Mouse (Mus musculus) cerebellum, postnatal 25 days (tissue): ENCODE data around the gene Adra2b.

ENCODE experiments used
- DNase-seq, 2 experiments: peaks; one replicate each; pipeline ENCODE4 v3.0.0; 2021; ENCODE audit warnings: mixed read lengths in 2 of 2

Adra2b gene

DNA sequence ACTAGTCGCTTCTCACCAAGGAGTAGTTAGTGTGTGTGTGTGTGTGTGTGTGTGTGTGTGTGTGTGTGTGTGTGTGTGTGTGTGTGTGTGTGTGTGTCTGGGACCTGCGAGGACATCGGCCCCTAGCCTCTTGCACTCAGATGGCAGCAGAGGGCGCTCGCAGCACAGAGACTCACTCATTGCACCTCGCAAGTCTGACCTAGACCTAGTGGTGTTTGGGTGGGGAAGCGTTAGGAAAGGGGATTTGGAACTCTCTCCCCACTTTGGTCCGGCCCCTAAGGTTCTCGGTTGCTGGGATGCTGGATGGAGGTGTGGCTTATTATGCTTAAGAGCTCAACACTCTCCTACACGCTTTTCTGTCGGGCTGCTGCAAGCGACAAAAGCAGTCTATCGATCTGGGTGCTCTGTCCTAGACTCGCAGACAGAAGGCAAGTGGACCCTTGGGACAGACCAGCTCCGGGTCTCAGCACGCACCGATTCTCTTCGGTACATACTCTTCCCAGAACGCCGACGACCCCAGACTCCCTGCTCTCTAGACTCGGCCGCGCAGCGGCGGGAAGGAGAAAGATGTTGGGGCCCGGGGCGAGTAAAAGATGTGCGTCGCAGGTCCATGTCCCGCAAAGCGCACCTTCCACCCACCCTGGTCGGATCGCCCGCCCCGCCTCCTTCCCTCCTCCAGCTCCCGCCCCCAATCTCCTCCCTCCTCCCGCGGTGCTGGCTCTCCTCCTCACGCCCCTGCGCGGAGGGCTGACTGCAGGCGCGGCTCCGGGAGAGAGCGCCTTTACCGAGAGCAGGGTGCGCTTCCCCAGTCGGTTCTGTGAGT lies at the start of gene Adra2b:
Adra2b (plus strand) TSS at position 750 of the 823 bp plus-strand sequence.
- peak; percentile 84 to 91 for DNase-seq

DNA sequence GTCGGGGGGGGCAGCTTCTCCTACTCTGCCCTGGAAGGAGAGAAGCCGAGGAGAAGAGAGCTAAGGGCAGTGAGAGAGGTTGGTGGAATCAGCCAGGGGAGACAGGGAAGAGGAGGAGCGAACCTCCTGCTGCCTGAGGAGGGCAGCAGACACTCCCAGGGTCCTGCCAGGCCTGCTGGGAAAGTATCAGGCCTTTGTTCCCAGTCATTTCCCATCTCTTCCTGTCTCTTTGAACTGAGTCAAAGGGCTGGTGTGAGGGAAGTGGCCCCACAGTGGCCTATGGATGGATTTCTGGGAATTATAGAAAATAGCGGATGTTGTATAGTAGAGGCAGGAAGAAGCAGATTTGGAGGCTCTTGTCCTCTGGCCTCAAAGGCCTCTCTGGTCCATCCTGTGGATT lies 49.1 kb upstream of the Adra2b start:
- DNase-seq: no peak

GRCm38 (mm10) chr2:127314467-127315154 lies 48.4 kb upstream of the Adra2b start:
- DNase-seq: no peak

DNA sequence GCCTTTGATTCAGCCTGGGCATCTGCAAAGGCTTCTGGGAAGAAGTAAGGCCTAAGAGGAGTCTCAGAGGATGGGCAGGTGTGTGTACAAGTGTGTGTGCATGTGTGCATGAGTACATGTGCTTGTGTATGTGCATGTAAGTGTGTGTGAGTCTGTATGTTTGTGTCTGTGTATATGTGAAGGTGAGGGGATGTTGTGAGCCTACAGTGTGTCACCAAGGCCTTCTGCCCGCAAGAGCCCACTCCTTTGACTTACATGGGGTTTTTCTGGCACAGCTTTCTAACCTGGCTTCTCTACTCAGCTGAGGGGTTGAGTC lies 47.9 kb upstream of the Adra2b start:
- DNase-seq: no peak

- DNase-seq: no peak
These were observed 46.6 kb upstream of the Adra2b start for GRCm38 (mm10) chr2:127316431-127316830.

DNA sequence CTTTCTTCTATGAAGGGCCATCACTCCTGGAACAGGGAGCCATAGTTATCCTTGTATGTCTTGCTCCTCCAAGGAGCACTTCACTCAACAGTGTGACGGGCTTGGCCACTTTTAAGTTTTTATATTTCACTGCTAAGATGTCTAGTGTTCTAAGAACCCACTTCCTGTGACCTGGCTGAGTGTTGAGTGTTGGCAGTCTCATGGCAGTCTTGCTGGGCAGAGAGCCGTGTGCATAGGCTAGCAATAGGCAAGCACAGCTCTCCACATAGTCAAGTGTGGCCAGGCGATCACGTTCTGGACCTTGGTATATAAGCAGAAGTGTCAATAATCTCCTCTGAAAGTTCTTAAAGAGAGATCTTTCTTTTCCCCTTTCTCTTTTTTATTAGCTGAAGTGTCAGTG lies 44.9 kb upstream of the Adra2b start:
- DNase-seq: no peak

GRCm38 (mm10) chr2:127319071-127319470 lies 43.9 kb upstream of the Adra2b start:
- no peak for DNase-seq

GRCm38 (mm10) chr2:127322671-127323285 lies 40.2 kb upstream of the Adra2b start:
- no peak for DNase-seq

DNA sequence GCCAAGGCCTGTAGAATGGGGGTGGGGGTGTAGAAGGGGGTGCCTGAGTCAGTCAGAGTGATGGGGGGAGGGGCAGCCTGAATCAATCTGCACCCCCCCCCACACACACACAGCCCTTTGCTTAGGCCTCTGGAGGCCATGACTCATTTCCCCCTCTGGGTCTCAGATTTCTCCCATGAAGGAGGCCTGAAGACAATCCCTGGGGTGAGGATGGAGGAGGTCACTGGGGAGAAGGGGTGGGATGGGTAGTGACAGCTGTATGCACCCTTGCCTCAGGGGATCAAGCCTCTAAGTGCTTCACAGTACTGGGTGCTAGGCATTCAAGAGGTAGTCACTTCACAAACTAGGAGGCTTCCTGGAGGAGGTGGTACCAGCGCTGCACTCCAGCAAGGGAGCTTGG lies 39.3 kb upstream of the Adra2b start:
- DNase-seq: no peak

GRCm38 (mm10) chr2:127324456-127324855 lies 38.6 kb upstream of the Adra2b start:
- no peak for DNase-seq

- no peak for DNase-seq
These were observed 34.7 kb upstream of the Adra2b start for GRCm38 (mm10) chr2:127328090-127328851.

GRCm38 (mm10) chr2:127332807-127333570 lies 30.0 kb upstream of the Adra2b start:
- DNase-seq: no peak

DNA sequence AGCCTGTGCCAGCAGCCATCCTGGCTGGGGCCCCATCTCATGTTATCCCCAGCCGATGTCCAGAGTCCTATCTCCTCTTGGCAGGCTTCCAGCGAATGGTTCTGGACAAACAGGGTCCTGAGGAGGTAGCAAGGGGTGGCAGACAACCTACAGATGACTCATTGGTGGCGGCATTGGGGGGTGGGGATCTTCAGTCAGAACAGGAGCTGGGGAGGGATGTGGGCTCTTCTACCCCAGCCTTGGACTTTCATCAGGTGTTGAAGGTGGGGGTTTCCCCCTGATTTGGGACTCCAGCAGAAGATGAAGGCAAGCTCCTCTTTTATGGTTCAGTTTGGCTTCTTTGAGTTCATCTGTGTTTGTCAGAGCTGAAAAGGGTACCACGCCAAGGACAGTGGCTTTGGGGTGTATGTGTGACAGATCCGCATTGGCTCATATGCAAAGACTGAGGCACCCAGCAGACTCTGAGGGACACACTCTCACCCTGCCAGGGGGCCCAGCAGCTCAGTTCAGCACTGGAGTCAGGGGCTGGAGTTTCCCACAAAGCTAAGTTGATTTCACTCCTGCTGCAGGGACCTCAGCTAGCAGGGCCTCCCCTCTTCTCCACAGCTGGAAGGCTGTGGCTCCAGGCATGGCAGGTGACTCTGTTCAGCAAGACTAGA lies 28.9 kb upstream of the Adra2b start:
- DNase-seq: no peak

DNA sequence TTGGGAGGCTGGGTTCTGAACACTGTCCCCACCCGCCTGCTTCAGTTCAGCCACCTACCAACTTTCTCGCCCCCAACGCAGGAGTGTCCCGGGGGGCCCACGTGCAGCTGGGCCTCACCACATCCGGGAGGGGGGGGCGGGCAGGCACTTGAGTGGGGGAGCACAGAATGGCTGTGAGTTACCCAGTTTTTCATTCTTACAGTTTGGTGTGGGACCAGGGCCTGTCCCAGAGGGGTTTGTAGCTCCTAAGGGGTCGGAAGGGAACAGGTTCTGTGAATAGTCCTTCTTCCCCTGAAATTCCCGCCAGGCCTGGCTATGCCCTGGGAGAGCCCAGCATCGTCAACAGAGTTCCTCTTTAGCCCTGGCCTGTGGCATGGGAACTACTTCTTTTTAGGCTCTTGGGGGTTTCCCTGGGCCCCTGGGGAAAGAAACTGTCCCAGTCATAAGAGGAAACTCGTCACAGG lies 27.9 kb upstream of the Adra2b start:
- DNase-seq: no peak

- peak; percentile 68 to 82 for DNase-seq
These were observed 27.1 kb upstream of the Adra2b start, which contains the start of gene Dusp2 for GRCm38 (mm10) chr2:127335767-127336496. Dusp2 (plus strand) TSS chr2:127336159.

- DNase-seq: peak in 1 of 2 experiments; percentile 23
These were observed 26.5 kb upstream of the Adra2b start for GRCm38 (mm10) chr2:127336497-127336832.

- DNase-seq: no peak
These were observed 26.1 kb upstream of the Adra2b start for GRCm38 (mm10) chr2:127336885-127337284.

- DNase-seq: peak; percentile 49 to 64
These were observed 25.5 kb upstream of the Adra2b start for GRCm38 (mm10) chr2:127337531-127337930.

GRCm38 (mm10) chr2:127338012-127338411 lies 25.0 kb upstream of the Adra2b start:
- no peak for DNase-seq

- DNase-seq: no peak
These were observed 24.6 kb upstream of the Adra2b start, which contains the start of gene Astl for GRCm38 (mm10) chr2:127338416-127338815. Astl (plus strand) TSS chr2:127338639.

DNA sequence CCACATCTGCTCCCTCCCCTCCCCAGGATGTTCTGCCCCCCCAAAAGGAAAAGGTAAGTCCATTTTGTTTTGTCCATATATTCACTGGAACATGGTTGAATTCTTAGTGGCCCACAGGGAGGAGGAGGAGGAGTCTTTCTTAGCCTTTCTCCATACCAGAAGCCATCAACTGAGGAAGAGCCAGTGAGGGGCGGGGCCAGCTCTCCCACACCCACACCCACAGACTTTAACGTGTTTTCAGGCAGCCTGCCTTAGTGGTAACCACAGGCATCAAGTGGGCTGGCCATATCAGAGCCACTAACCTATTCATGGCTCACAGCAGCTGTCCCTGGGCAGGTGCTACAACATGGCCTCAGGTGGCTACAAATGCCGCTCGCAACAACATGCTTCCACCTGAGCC lies 24.2 kb upstream of the Adra2b start:
- no peak for DNase-seq
